Mouse (Mus musculus) large intestine, adult 2 months (tissue): ENCODE results near the gene Krt6a. TPM values are rescaled to one million over a fixed set of nuclear protein-coding genes. Genes with fewer than 3 reads are reported as not detected.
"Not testable (repeated sequence)": the region's sequence is repeated elsewhere in the genome, so short reads cannot be mapped to it uniquely, and the experiment has no call there.

Experiments
- DNase-seq: peaks from one replicate; pipeline ENCODE4 v3.0.0-alpha.2; 2012; ENCODE audit warnings: low read depth, low spot score
- WGBS: fragments of 180-500 bp; shearing (Covaris S2); methylation state at CpG from one replicate; pipeline ENCODE4 v1.1.7; 2018; 5-methylcytosine and 5-hydroxymethylcytosine counted together
- polyA plus RNA-seq: library from polyadenylated mRNA; depleted of rRNA; stranded (reverse); fragments of >200 nt; gene quantifications from 2 replicates; pipeline ENCODE4 v1.2.3, GENCODE M21; 2012; rRNA removed

Gene Krt6a
- 0.04 TPM in 1 of 2 replicates, not detected in the other for polyA plus RNA-seq

GRCm38 (mm10) chr15:101694207-101694606 is at the start of gene Krt6a:
Krt6a (minus strand) TSS chr15:101694307.
- WGBS, result 51% methylated on average over 5 of the region's 5 CpGs
- DNase-seq, result no peak

- 61% methylated on average over 14 of the region's 14 CpGs for WGBS
- DNase-seq, result no peak
Observed at GRCm38 (mm10) chr15:101742711-101743110, 48.6 kb upstream of the Krt6a start, which contains the start of gene Krt71. Krt71 (minus strand) TSS chr15:101743109.

GRCm38 (mm10) chr15:101737786-101738185 is 43.7 kb upstream of the Krt6a start:
- DNase-seq, result no peak
- WGBS, result 47% methylated on average over 7 of the region's 7 CpGs

GRCm38 (mm10) chr15:101730653-101731052 is 36.5 kb upstream of the Krt6a start:
- no peak for DNase-seq

GRCm38 (mm10) chr15:101724686-101725085 is 30.6 kb upstream of the Krt6a start:
- DNase-seq, result no peak
- 31% methylated on average over 5 of the region's 5 CpGs for WGBS

GRCm38 (mm10) chr15:101715831-101716230 is 21.7 kb upstream of the Krt6a start:
- no peak for DNase-seq

GRCm38 (mm10) chr15:101714356-101714755 is 20.2 kb upstream of the Krt6a start:
- 41% methylated on average over 5 of the region's 5 CpGs for WGBS
- DNase-seq, result no peak

More at GRCm38 (mm10) chr15:101715831-101716230, 21.7 kb upstream of the Krt6a start:
- 68% methylated on average over 3 of the region's 3 CpGs for WGBS

- DNase-seq, result no peak
- 51% methylated on average over 8 of the region's 8 CpGs for WGBS
Observed at GRCm38 (mm10) chr15:101713731-101714130, 19.6 kb upstream of the Krt6a start.

- 69% methylated on average over 13 of the region's 13 CpGs for WGBS
- DNase-seq, result no peak
Observed at GRCm38 (mm10) chr15:101712720-101713119, 18.6 kb upstream of the Krt6a start, which contains the start of gene Krt5. Krt5 (minus strand) TSS chr15:101712898.

GRCm38 (mm10) chr15:101708683-101709082 is 14.6 kb upstream of the Krt6a start:
- 66% methylated on average over 11 of the region's 11 CpGs for WGBS
- DNase-seq, result no peak

GRCm38 (mm10) chr15:101707454-101707853 is 13.3 kb upstream of the Krt6a start:
- DNase-seq, result no peak
- WGBS, result 83% methylated on average over 9 of the region's 9 CpGs

GRCm38 (mm10) chr15:101704066-101704465 is 10.0 kb upstream of the Krt6a start:
- no peak for DNase-seq
- 71% methylated on average over 4 of the region's 4 CpGs for WGBS

GRCm38 (mm10) chr15:101702380-101702779 is 8.3 kb upstream of the Krt6a start:
- DNase-seq, result no peak
- 45% methylated on average over 2 of the region's 2 CpGs for WGBS

GRCm38 (mm10) chr15:101699866-101700265 is 5.8 kb upstream of the Krt6a start:
- 80% methylated on average over 8 of the region's 8 CpGs for WGBS
- no peak for DNase-seq

- no peak for DNase-seq
- 25% methylated on average over 3 of the region's 3 CpGs for WGBS
Observed at GRCm38 (mm10) chr15:101699192-101699591, 5.1 kb upstream of the Krt6a start.

- DNase-seq, result no peak
- WGBS, result 62% methylated on average over 8 of the region's 8 CpGs
Observed at GRCm38 (mm10) chr15:101697326-101698188, 3.5 kb upstream of the Krt6a start.

- DNase-seq, result not testable (repeated sequence)
- WGBS, result 96% methylated on average over 5 of the region's 5 CpGs
Observed at GRCm38 (mm10) chr15:101690460-101690859, 3.6 kb downstream of the Krt6a start.

GRCm38 (mm10) chr15:101688161-101688560 is 5.9 kb downstream of the Krt6a start:
- DNase-seq, result no peak
- 37% methylated on average over 2 of the region's 2 CpGs for WGBS

GRCm38 (mm10) chr15:101680187-101680586 is 13.9 kb downstream of the Krt6a start, which contains the start of gene Krt6b:
Krt6b (minus strand) TSS chr15:101680287.
- 54% methylated on average over 2 of the region's 2 CpGs for WGBS
- no peak for DNase-seq

GRCm38 (mm10) chr15:101675978-101676377 is 18.1 kb downstream of the Krt6a start:
- WGBS, result 60% methylated on average over 1 of the region's 1 CpGs
- no peak for DNase-seq

- 86% methylated on average over 5 of the region's 5 CpGs for whole genome bisulfite sequencing
- DNase-seq, result no peak
Observed at GRCm38 (mm10) chr15:101652736-101653265, 41.3 kb downstream of the Krt6a start.
